Mouse (Mus musculus) CD4-positive, CD25-positive, alpha-beta regulatory T cell (primary cell): ENCODE data around the gene Hipk1. TPM values are rescaled to one million over a fixed set of nuclear protein-coding genes. Genes with fewer than 3 reads are reported as not detected.

Experiments used
- polyA plus RNA-seq: library from polyadenylated mRNA; unstranded; fragments of 100-300 nt; shearing (Covaris generic); gene quantifications from one replicate; pipeline ENCODE4 v1.2.1, GENCODE M21; 2017

The Hipk1 gene
- polyA plus RNA-seq = 35.5 TPM

DNA sequence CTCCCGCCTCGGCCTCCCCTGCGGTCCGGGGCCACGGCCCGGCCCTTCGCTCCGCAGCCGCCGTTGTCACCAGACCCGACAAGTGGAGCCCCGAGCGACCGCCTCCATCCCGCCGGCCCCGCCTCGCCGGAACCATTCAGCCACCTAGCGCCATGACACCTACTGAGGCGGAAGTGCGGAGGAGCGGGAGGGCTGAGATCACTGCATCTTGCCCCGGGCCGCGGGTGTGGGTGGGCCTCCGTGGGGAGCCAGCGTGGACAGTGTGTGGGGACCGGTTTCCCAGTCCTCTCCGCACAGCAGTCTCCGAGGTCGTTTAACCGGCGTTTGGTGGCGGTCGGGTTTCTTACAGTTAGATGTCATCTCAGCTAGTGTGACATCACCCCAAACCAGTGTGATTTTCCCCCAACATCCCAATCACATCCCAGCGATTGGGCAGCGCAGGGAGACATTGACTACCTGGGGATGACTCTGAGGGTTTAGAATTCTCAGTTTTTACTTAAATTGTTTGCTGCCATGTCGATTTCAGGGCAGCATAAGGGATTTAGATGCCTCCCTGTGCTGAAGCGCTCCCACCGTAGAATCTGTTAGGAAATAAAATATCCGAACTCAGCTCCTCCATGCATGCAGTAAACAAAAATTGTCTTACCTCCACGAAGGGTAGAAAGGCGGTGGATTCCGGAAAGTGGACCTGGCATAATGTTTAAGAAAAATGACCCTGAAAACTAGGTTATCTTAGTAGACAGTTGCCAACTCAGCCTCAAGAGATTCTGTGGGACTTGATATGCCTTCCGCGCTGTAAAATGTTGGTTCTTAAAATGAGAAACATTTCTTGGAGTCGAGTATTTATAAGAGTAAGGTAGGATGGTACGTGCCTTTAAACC is at the start of gene Hipk1:
Hipk1 (minus strand) TSS at position 334 of the 881 bp plus-strand sequence.

DNA sequence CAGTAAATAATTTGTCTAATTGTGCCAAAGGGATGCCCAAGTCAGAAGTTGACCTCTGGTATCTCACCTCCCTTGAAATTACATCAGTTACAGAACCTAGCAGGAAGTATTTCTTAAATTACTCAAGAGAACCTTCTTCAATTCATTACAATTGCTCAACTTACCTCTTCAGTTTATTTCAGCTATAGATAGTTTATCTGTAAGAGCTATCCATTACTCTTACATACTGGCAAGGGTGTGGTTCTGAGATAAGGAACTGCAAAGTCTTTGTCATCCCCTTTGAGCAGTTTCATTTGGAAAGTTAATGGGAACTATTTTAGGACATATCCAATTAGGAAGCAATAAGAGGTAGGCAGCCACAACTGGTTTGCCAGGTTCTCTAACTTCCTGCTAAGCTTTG is 41.1 kb upstream of the Hipk1 start, which contains the start of gene Bcl2l15:
Bcl2l15 (plus strand) TSS at position 176 of the 400 bp plus-strand sequence.

DNA sequence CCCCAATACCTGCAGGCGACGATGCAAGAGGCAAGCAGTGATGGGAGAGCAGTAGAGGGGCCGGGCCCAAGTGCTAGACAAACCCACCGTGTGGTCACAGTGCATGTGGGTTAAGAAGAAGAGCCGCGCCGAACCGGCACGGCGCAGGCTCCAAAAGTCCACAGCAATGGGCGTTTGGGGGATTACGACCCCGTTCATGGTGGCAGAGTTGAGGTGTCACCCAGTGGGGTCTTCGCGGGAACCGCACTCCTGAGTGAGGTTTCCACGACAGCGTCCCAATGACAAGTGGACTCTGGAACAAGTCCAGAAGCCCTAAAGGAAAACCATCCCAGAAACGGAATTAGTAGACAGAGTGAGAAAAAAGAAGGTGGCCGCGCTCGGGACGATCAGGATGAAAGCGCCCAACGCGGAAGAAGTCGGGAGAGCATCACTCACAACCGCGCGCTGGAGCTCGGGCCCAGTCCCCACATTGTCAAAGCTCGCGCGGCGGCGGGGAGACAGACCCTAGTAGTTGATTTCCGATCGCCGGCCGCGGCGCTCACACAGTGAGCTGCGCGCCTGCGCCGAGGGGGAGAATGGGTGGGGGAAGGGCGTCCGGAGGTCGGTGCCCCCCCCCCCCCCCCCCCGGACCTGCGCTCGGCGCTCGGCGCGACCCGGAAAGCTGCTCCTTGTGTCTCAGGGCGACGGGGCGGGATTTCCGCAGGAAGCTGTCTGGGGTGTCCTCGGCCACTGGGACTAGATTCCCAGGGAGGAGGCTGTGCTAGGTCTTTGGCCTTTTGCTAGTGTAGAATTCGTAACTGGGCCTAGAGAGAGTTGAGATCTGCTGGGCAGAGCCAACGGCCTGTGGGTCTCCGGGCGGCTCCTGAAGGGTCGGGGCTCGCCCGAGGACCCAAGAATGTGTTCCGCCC is 17.8 kb upstream of the Hipk1 start, which contains the start of the genes Dclre1b, Ap4b1 and Gm43064:
Dclre1b (minus strand) TSS at position 554 of the 908 bp plus-strand sequence.
Ap4b1 (plus strand) TSS at position 630 of the 908 bp plus-strand sequence.
Gm43064 (plus strand) TSS at position 683 of the 908 bp plus-strand sequence.

DNA sequence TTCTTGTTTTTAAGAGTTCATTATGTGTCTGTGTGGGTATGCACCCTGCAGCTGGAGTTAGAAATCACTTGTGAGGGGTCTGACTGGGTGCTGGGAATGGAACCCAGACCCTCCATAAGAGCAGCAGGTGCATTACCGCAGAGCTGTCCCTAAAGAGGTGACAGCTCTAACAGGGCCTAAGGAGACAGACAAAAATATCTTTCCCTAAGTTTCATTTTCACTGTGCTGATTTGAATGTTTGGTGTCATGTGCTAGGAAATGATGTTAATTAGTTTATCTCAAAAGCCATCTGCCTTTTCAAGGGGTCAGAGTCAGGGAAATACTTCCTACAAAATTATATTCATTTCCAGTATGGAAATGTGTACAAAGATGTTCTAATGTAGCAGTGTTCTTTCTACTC is 52.0 kb downstream of the Hipk1 start, which contains the start of gene Gm10964:
Gm10964 (plus strand) TSS at position 38 of the 400 bp plus-strand sequence.

DNA sequence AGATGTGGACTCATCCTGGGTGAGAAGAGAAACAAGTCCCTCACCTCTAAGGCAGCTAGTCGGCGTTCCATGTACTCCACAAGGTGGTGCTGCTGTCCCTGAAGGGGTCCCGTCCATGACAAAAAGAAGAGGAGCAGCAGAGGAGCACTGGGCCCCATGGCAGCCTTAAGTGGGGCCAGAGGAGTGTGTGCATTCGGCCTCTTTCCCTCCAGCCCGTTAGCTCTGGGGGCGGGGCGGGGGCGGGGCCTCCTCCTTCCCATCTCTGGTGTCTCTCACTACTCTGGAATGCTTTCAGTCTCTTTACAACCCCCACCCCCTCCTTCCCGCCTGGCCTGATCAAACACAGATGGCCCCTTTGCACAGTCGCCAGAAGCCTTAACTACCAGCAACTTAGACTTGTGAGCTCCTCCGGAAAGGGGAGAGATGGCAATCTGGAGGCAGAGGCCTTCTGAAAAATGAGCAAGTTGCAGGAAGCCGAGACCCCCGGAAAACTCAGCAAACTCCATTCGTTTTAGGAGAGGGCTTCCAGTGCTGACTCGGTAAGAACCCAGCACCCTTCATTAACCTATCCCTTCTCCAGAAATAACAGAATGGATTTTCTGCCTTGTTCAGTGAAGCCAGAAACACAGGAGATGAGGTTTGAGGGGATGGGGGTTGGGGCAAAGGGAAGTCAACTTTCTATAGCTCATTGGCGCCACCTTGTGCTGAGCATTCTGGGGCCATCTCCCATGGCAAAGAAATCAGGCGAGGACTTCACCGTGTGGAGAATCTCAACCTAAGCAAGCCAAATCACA is 53.4 kb downstream of the Hipk1 start, which contains the start of gene Olfml3:
Olfml3 (minus strand) TSS at position 224 of the 794 bp plus-strand sequence.

Other genes starting within 250 kb of the Hipk1 start
- not detected for gene Syt6, start 216.3 kb downstream of the Hipk1 start, polyA plus RNA-seq
- gene Atg4a-ps, start 145.5 kb downstream of the Hipk1 start, polyA plus RNA-seq = 3.5 TPM
- 0.44 TPM for gene Olfml3, start 53.6 kb downstream of the Hipk1 start, polyA plus RNA-seq
- gene Gm10964, start 52.2 kb downstream of the Hipk1 start, polyA plus RNA-seq = not detected
- 22.0 TPM for gene Dclre1b, start 17.9 kb upstream of the Hipk1 start, polyA plus RNA-seq
- gene Ap4b1, start 18.0 kb upstream of the Hipk1 start, polyA plus RNA-seq = 31.5 TPM
- gene Gm43064, start 18.0 kb upstream of the Hipk1 start, polyA plus RNA-seq = not detected
- 1.8 TPM for gene Bcl2l15, start 41.0 kb upstream of the Hipk1 start, polyA plus RNA-seq
- gene Ptpn22, start 68.2 kb upstream of the Hipk1 start, polyA plus RNA-seq = 256 TPM
- gene Rsbn1, start 122.6 kb upstream of the Hipk1 start, polyA plus RNA-seq = 27.2 TPM
- 64.7 TPM for gene Phtf1, start 176.5 kb upstream of the Hipk1 start, polyA plus RNA-seq